Mouse (Mus musculus) MEL (cell line): Measurements from ENCODE around the gene Bmp6. TPM values are rescaled to one million over a fixed set of nuclear protein-coding genes. Genes with fewer than 3 reads are reported as not detected.

Experiments
- DNase-seq: peaks from one replicate; pipeline ENCODE4 v3.0.0; 2011; ENCODE audit warnings: low read depth, low spot score
- H3K27ac ChIP-seq: 2 replicates; pipeline ENCODE4 v1.5.1; 2012; ENCODE audit warnings: low read depth, mild to moderate bottlenecking, control low read depth, low read length, moderate library complexity; ENCODE audit not compliant: control insufficient read depth
- H3K27me3 ChIP-seq, 2 experiments: fragments of 150-350 bp in 1 of 2; sonication (generic) in 1 of 2; 2 replicates each; pipeline ENCODE4 v1.6.1; 2012; ENCODE audit warnings: low read length in 2 of 2, mild to moderate bottlenecking in 2 of 2, improper control_type of control experiment in 1 of 2, moderate library complexity in 1 of 2; ENCODE audit not compliant: insufficient read depth in 2 of 2, control insufficient read depth in 1 of 2
- H3K36me3 ChIP-seq, 2 experiments: 2 replicates each; pipeline ENCODE4 v1.6.1; 2012 to 2014; ENCODE audit warnings: low read length in 2 of 2, improper control_type of control experiment in 1 of 2, inconsistent platforms in 1 of 2, mild to moderate bottlenecking in 1 of 2; ENCODE audit not compliant: insufficient read depth in 2 of 2, control insufficient read depth in 1 of 2
- H3K4me1 ChIP-seq, 2 experiments: fragments of 150-350 bp in 1 of 2; sonication (generic) in 1 of 2; 2 replicates each; pipeline ENCODE4 v1.6.1; 2012; ENCODE audit warnings: low read length in 2 of 2, improper control_type of control experiment in 1 of 2, mild to moderate bottlenecking in 1 of 2; ENCODE audit not compliant: insufficient read depth in 2 of 2, control insufficient read depth in 1 of 2
- H3K4me3 ChIP-seq, 2 experiments: fragments of 150-350 bp in 1 of 2; sonication (generic) in 1 of 2; 2 replicates each; pipeline ENCODE4 v1.5.1; 2012; ENCODE audit warnings: low read depth in 2 of 2, low read length in 2 of 2, mild to moderate bottlenecking in 2 of 2, moderate library complexity in 2 of 2, control low read depth in 1 of 2, improper control_type of control experiment in 1 of 2; ENCODE audit not compliant: control insufficient read depth in 1 of 2, insufficient read depth in 1 of 2
- H3K79me2 ChIP-seq: 2 replicates; pipeline ENCODE4 v1.6.1; 2012; ENCODE audit warnings: mild to moderate bottlenecking, low read length, moderate library complexity; ENCODE audit not compliant: control insufficient read depth, poor library complexity, insufficient read depth
- H3K9ac ChIP-seq: 2 replicates; pipeline ENCODE4 v1.6.1; 2012; ENCODE audit warnings: low read depth, mild to moderate bottlenecking, control low read depth, low read length, moderate library complexity; ENCODE audit not compliant: control insufficient read depth, poor library complexity, severe bottlenecking
- H3K9me3 ChIP-seq: fragments of 150-350 bp; sonication (generic); replicated peaks from 2 replicates; pipeline ENCODE4 v1.6.1; 2012; ENCODE audit warnings: mild to moderate bottlenecking, low read length, improper control_type of control experiment, moderate library complexity; ENCODE audit not compliant: insufficient read depth
- CHD1 ChIP-seq: IDR thresholded peaks from 2 replicates; pipeline ENCODE4 v1.6.1; 2012; ENCODE audit warnings: low read depth, mild to moderate bottlenecking, inconsistent platforms, low read length, improper control_type of control experiment
- CHD2 ChIP-seq: IDR thresholded peaks from 2 replicates; pipeline ENCODE4 v1.6.1; 2011; ENCODE audit warnings: low read length, improper control_type of control experiment
- ELF1 ChIP-seq: IDR thresholded peaks from 2 replicates; pipeline ENCODE4 v1.6.1; 2014; ENCODE audit warnings: low read depth, mild to moderate bottlenecking, inconsistent platforms, low read length, improper control_type of control experiment, moderate library complexity
- MYB ChIP-seq: IDR thresholded peaks from 2 replicates; pipeline ENCODE4 v1.6.1; 2011; ENCODE audit warnings: mild to moderate bottlenecking, low read depth, low read length, improper control_type of control experiment
- POLR2A ChIP-seq, 2 experiments: IDR thresholded peaks; 2 replicates each; pipeline ENCODE4 v1.6.1; 2011 to 2012; ENCODE audit warnings: low read length in 2 of 2, mild to moderate bottlenecking in 2 of 2, control low read depth in 1 of 2, improper control_type of control experiment in 1 of 2, low read depth in 1 of 2, moderate library complexity in 1 of 2; ENCODE audit not compliant: control insufficient read depth in 1 of 2, insufficient read depth in 1 of 2, poor library complexity in 1 of 2
- POLR2AphosphoS2 ChIP-seq: IDR thresholded peaks from 2 replicates; pipeline ENCODE4 v1.6.1; 2011; ENCODE audit warnings: low read length, improper control_type of control experiment
- RAD21 ChIP-seq: IDR thresholded peaks from 2 replicates; pipeline ENCODE4 v1.6.1; 2011; ENCODE audit warnings: mild to moderate bottlenecking, low read depth, low read length, improper control_type of control experiment
- SIN3A ChIP-seq: IDR thresholded peaks from 2 replicates; pipeline ENCODE4 v1.6.1; 2012; ENCODE audit warnings: low read length, improper control_type of control experiment, inconsistent platforms
- SMC3 ChIP-seq: IDR thresholded peaks from 2 replicates; pipeline ENCODE4 v1.6.1; 2011; ENCODE audit warnings: low read depth, low read length, improper control_type of control experiment
- ZKSCAN1 ChIP-seq: IDR thresholded peaks from 2 replicates; pipeline ENCODE4 v1.6.1; 2012; ENCODE audit warnings: low read depth, mild to moderate bottlenecking, inconsistent platforms, low read length, improper control_type of control experiment, moderate library complexity
- ZNF384 ChIP-seq: IDR thresholded peaks from 2 replicates; pipeline ENCODE4 v1.6.1; 2012; ENCODE audit warnings: low read depth, mild to moderate bottlenecking, inconsistent platforms, low read length, improper control_type of control experiment
- polyA plus RNA-seq, 2 experiments: library from polyadenylated mRNA; stranded (reverse) in 1 of 2; unstranded in 1 of 2; fragments of >175 nt in 1 of 2; fragments of >200 nt in 1 of 2; gene quantifications; 2 replicates each; pipeline versions ENCODE4 v1.2.1 to v1.2.4; 2012; ENCODE audit warnings: low replicate concordance in 2 of 2, low read depth in 1 of 2; ENCODE audit not compliant: insufficient read length in 2 of 2, insufficient read depth in 1 of 2, missing spikeins in 1 of 2
- total RNA-seq: library from RNA; depleted of rRNA; stranded (reverse); fragments of 300-350 nt; gene quantifications from 2 replicates; pipeline ENCODE4 v1.2.3, GENCODE M21; 2012

Gene Bmp6
- total and polyA plus RNA-seq, 3 experiments = not detected

DNA sequence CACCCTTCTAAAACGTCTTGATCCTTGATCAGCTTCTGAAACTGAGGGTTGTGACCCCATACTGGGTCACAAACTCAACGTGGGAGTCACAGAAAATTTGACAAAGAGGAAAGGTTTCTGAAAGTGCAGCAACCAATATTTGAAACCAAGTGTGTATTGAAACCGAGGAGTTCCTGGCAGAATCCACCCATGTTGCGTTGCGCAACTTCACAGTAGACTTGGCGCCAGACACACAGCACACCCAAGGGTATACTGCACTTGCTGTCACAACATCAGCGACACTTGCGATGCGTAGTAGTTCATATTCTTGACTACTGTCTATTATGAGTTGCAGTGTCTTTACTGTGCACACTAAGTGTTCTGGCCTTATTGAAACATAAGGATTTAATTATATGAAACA lies 32.4 kb downstream of the Bmp6 start:
- Histone ChIP-seq H3K27ac (no peak overlapping the region), H3K4me3 (no peak overlapping the region), H3K4me1 (no peaks in the 10 kb centered on the region), H3K36me3 (no peaks in the 10 kb centered on the region), H3K27me3 (no peaks in the 10 kb centered on the region; a peak in 1 of 4 replicates), H3K79me2 (no peaks in the 10 kb centered on the region), H3K9ac (no peak overlapping the region), H3K9me3 (no peaks in the 10 kb centered on the region)
- TF ChIP-seq CHD1 = no peak
- no peak for TF ChIP-seq ELF1
- no peak for TF ChIP-seq SIN3A
- DNase-seq = no peak

DNA sequence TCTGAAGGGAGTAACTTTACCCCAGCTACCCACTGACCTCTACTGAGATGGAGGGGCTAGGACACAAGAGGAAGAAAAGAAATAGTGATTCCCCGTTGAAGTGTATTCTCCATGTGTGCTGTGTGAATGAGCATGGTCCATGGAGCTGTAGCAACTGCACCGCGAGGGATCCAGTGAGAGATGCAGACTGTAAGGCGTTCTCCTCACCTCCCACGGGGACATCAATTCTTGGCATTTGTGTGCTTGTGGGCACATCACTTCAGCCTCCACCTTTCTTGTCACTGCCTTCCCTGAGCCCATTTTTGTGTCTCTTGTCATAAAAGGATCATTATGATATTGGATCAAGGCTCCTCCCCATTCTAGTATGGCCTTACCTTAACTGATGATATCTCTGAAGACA lies 34.9 kb downstream of the Bmp6 start:
- H3K4me3 ChIP-seq = no peak overlapping the region
- no peak for TF ChIP-seq ZNF384
- TF ChIP-seq MYB = no peak
- TF ChIP-seq RAD21 = no peak
- no peak for TF ChIP-seq POLR2A (IDR thresholded peaks at IDR 0.05; ENCODE audit: control insufficient read depth in 1 of 2, insufficient read depth in 1 of 2, low read depth in 1 of 2, low read length in 2 of 2, poor library complexity in 1 of 2)
- no peak overlapping the region for H3K27ac ChIP-seq
- H3K9ac ChIP-seq = no peak overlapping the region
- H3K4me1 ChIP-seq = no peaks in the 10 kb centered on the region
- no peak for DNase-seq
- H3K36me3 ChIP-seq = no peaks in the 10 kb centered on the region
- H3K27me3 ChIP-seq = no peaks in the 10 kb centered on the region; a peak in 1 of 4 replicates
- H3K9me3 ChIP-seq = no peaks in the 10 kb centered on the region
- no peaks in the 10 kb centered on the region for H3K79me2 ChIP-seq

DNA sequence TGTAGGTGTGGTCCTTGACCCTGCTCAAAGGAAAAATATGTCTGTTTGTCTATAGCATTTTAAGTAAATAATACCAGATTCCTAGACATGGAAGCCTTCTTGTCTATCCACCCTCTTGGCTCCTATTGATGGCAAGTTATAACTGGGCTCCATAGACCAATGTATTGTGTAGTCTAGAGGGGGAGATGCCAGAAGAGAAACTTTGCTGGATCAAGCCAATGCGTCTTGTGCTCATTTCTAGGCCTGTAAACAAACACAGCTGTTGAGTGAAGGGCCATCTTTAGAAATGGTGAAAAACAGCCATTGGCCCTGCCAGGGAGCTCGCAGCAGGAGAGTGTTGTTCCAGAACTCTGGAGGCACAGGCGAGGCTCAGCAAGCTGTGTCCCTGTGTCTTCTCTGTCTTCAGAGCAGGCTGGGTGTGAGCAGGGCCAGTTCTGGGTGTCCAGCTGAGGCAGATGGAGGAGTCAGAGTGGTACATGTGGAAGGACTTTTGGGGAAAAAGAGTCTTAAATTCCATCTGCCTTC lies 41.2 kb downstream of the Bmp6 start:
- DNase-seq = no peak
- H3K27ac ChIP-seq = no peak overlapping the region
- H3K9ac ChIP-seq = no peak overlapping the region
- H3K9me3 ChIP-seq = no peaks in the 10 kb centered on the region
- TF ChIP-seq SMC3 = no peak
- no peak for TF ChIP-seq ELF1
- no peak for TF ChIP-seq ZKSCAN1
- TF ChIP-seq CHD2 = no peak
- TF ChIP-seq POLR2AphosphoS2 = no peak
- H3K4me3 ChIP-seq = no peak overlapping the region
- no peaks in the 10 kb centered on the region for H3K36me3 ChIP-seq
- H3K79me2 ChIP-seq = no peaks in the 10 kb centered on the region
- H3K4me1 ChIP-seq = no peaks in the 10 kb centered on the region
- H3K27me3 ChIP-seq = peaks cover 0 to 1% of the 10 kb centered on the region in 2 experiments; a peak in 2 of 4 replicates
